Mouse (Mus musculus) ES-Bruce4 (cell line): ENCODE data around the gene Iars.

Experiments
- CTCF ChIP-seq: IDR thresholded peaks from one replicate; pipeline ENCODE4 v1.8.1; 2011; ENCODE audit warnings: low read depth, low read length
- POLR2A ChIP-seq: IDR thresholded peaks from one replicate; pipeline ENCODE4 v1.8.1; 2011; ENCODE audit warnings: low read length; ENCODE audit not compliant: insufficient read depth

DNA sequence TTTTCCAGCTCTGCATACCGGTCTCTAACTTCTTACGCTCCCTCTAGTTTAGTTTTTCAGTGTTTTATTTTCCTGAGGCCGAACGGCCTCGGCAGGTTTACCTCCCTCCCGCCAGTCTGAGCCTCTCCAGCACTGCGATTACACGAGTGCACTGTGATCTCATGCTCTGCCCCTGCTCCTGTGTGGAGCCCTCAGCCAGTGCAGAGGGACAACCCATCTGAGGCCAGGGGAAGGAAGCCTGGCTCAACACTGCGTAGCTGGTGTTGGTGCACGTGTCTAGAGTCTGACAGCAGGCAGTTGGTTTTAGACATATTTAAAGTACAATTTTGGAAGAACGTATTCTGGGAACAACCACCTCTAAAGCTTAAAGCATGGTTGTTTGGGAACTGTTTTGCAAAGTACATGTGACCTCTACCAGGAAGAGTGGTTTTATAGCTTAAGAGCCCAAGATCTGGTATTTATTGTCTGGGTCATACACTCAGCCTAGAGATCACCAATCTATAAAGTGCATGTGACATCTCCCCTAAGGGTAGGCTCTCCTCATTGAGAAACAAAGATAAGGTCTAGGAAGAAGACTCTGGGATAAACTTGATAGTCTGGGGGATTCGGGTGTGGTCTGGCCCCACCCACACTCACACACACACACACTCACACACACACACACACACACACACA is 30.3 kb downstream of the Iars start:
- TF ChIP-seq POLR2A, result no peak
- no peak for TF ChIP-seq CTCF
